Comparison of ENCODE assay signal across 8 mouse cellular contexts in genomic region chr5:142549441-142549840, GRCm38 (mm10). TPM values are rescaled to one million over a fixed set of nuclear protein-coding genes. Genes with fewer than 3 reads are reported as not detected.
A peak's percentile ranks its signal among the peaks of the same experiment; 100 is the strongest.
DNase-seq lines count a peak whose midpoint lies in the region; ATAC-seq and TF ChIP-seq lines count a peak whose summit lies in the region.
"Had no signal": no experiment of that assay in that cellular context is flagged by ENCODE, and none has a peak within 500 bp of the region (broad histone marks: within the 10 kb centered on the region; RNA-seq: fewer than 3 reads in every experiment).

No protein-coding gene starts in this region.

- peaks cover 4% of the 10 kb centered on the region; the same call in 1 of the 2 replicates for H3K27me3 ChIP-seq in kidney, embryonic 16.5 days (ENCODE audit: insufficient read depth, low read length)
- H3K27me3 ChIP-seq in forebrain, embryonic 14.5 days (replicated peaks; ENCODE audit: control insufficient read depth, insufficient read depth, low read length), result 0 out of 2 replicates have a peak, but pooled peaks cover 4% of the 10 kb centered on the region
- H3K27me3 ChIP-seq in lung, embryonic 14.5 days (ENCODE audit: insufficient read depth, low read length), result 0 out of 2 replicates have a peak, but pooled peaks cover 7% of the 10 kb centered on the region
- no peaks in the 10 kb centered on the region for H3K27me3 ChIP-seq in neural tube, embryonic 14.5 days (ENCODE audit: control insufficient read depth, insufficient read depth, low read length)
- H3K27me3 ChIP-seq: Patski had no signal

- H3K9ac ChIP-seq in kidney, embryonic 16.5 days (replicated peaks; ENCODE audit: low read length), result 0 out of 2 replicates have a peak overlapping the region, but pooled peaks have one; percentile 6
- no peak overlapping the region for H3K9ac ChIP-seq in forebrain, embryonic 14.5 days (ENCODE audit: low read length)
- H3K9ac ChIP-seq in lung, embryonic 14.5 days, result no peak overlapping the region
- no peak overlapping the region; the same call in 1 of the 2 replicates for H3K9ac ChIP-seq in neural tube, embryonic 14.5 days (replicated peaks; ENCODE audit: low read depth, low read length)

- H3K9me3 ChIP-seq in kidney, embryonic 16.5 days (ENCODE audit: low read length), result no peaks in the 10 kb centered on the region
- H3K9me3 ChIP-seq in forebrain, embryonic 14.5 days (replicated peaks; ENCODE audit: control insufficient read depth, low read length), result no peaks in the 10 kb centered on the region
- no peaks in the 10 kb centered on the region for H3K9me3 ChIP-seq in lung, embryonic 14.5 days (ENCODE audit: low read depth, low read length)
- no peaks in the 10 kb centered on the region for H3K9me3 ChIP-seq in neural tube, embryonic 14.5 days (ENCODE audit: control insufficient read depth, low read length)

- no peak for ATAC-seq in kidney, embryonic 16.5 days (ENCODE audit: low FRiP score, low TSS enrichment)
- ATAC-seq in forebrain, embryonic 14.5 days, result no peak
- ATAC-seq in lung, embryonic 14.5 days (ENCODE audit: insufficient read depth), result no peak
- ATAC-seq in neural tube, embryonic 14.5 days (ENCODE audit: low read depth), result no peak
- ATAC-seq: Patski had no signal

- DNase-seq in kidney, postnatal 4 days, result no peak
- no peak for DNase-seq in forebrain, embryonic 14.5 days (ENCODE audit: low spot score)
- no peak for DNase-seq in lung, embryonic 14.5 days
- DNase-seq in spleen, postnatal 36 days (ENCODE audit: low spot score in 2 of 2), result no peak
- DNase-seq in gastrocnemius, postnatal 4 days (ENCODE audit: low spot score in 2 of 2), result no peak

- peaks cover 22% of the 10 kb centered on the region for H3K4me1 ChIP-seq in kidney, embryonic 16.5 days (ENCODE audit: insufficient read depth, low read length)
- 0 out of 2 replicates have a peak, but pooled peaks cover 3% of the 10 kb centered on the region for H3K4me1 ChIP-seq in forebrain, embryonic 14.5 days (ENCODE audit: control insufficient read depth, insufficient read depth, low read length)
- H3K4me1 ChIP-seq in lung, embryonic 14.5 days (ENCODE audit: insufficient read depth), result 0 out of 2 replicates have a peak, but pooled peaks cover 3% of the 10 kb centered on the region
- H3K4me1 ChIP-seq in neural tube, embryonic 14.5 days (ENCODE audit: control insufficient read depth, insufficient read depth, low read length), result peaks cover 15% of the 10 kb centered on the region

- peak overlapping the region; percentile 99; the same call in 1 of the 2 replicates for H3K4me2 ChIP-seq in kidney, embryonic 16.5 days (replicated peaks; ENCODE audit: low read depth, low read length)
- peak overlapping the region; percentile 94 for H3K4me2 ChIP-seq in forebrain, embryonic 14.5 days (ENCODE audit: low read length)
- H3K4me2 ChIP-seq in lung, embryonic 14.5 days, result peak overlapping the region; percentile 100; the same call in 1 of the 2 replicates
- peak overlapping the region; percentile 92 for H3K4me2 ChIP-seq in neural tube, embryonic 14.5 days (ENCODE audit: low read depth, low read length)

- TF ChIP-seq CTCF in lung, embryonic 14.5 days (IDR thresholded peaks at IDR 0.05; ENCODE audit: low read depth), result no peak

- H3K27ac ChIP-seq in kidney, embryonic 16.5 days (ENCODE audit: low read length), result 0 out of 2 replicates have a peak overlapping the region, but pooled peaks have one; percentile 17
- no peak overlapping the region for H3K27ac ChIP-seq in forebrain, embryonic 14.5 days (ENCODE audit: low read depth, low read length)
- H3K27ac ChIP-seq in lung, embryonic 14.5 days (ENCODE audit: low read depth), result no peak overlapping the region
- no peak overlapping the region for H3K27ac ChIP-seq in neural tube, embryonic 14.5 days (ENCODE audit: low read depth, low read length)

- WGBS in kidney, embryonic 16.5 days, result 32% methylated on average over 9 of the region's 9 CpGs
- WGBS in forebrain, embryonic 14.5 days, result 62% methylated on average over 9 of the region's 9 CpGs
- WGBS in lung, embryonic 14.5 days, result 40% methylated on average over 9 of the region's 9 CpGs
- WGBS in neural tube, embryonic 14.5 days, result 34% methylated on average over 9 of the region's 9 CpGs

- no peak overlapping the region; the same call in 1 of the 2 replicates for H3K4me3 ChIP-seq in kidney, embryonic 16.5 days (ENCODE audit: low read length)
- no peak overlapping the region for H3K4me3 ChIP-seq in forebrain, embryonic 14.5 days (ENCODE audit: low read depth, low read length)
- H3K4me3 ChIP-seq in lung, embryonic 14.5 days (ENCODE audit: low read depth, low read length), result no peak overlapping the region
- H3K4me3 ChIP-seq in neural tube, embryonic 14.5 days (ENCODE audit: low read depth, low read length), result no peak overlapping the region

- H3K36me3 ChIP-seq in kidney, embryonic 16.5 days (ENCODE audit: insufficient read depth, low read length), result no peaks in the 10 kb centered on the region
- no peaks in the 10 kb centered on the region for H3K36me3 ChIP-seq in forebrain, embryonic 14.5 days (ENCODE audit: control insufficient read depth, insufficient read depth, low read length)
- H3K36me3 ChIP-seq in lung, embryonic 14.5 days (ENCODE audit: insufficient read depth), result no peaks in the 10 kb centered on the region
- H3K36me3 ChIP-seq in neural tube, embryonic 14.5 days (ENCODE audit: control insufficient read depth, insufficient read depth, low read length), result no peaks in the 10 kb centered on the region

RNA-seq across cellular contexts. Expression of gene Radil, which starts 1.5 kb away (rescaled TPM):
- polyA plus RNA-seq in kidney, embryonic 16.5 days (2015; fragmentation: Nextera tagmentation; extraction: Ambion mirVana), result 2.6 and 4.2 TPM in 2 replicates
- polyA plus RNA-seq in forebrain, embryonic 14.5 days (2014; fragmentation: Nextera tagmentation; extraction: Ambion mirVana), result 5.9 and 10.0 TPM in 2 replicates
- polyA plus RNA-seq in lung, embryonic 14.5 days (2014; fragmentation: Nextera tagmentation; extraction: Ambion mirVana), result 1.5 and 2.6 TPM in 2 replicates
- polyA plus RNA-seq in neural tube, embryonic 14.5 days (2014; fragmentation: Nextera tagmentation; extraction: Ambion mirVana), result 14.2 and 20.1 TPM in 2 replicates
- 1 to 10 TPM; 7.2 to 7.9 TPM for total RNA-seq in gastrocnemius, postnatal 4 days (2021)

RNA-seq across cellular contexts. Expression of gene Papolb, which starts 19.6 kb away (rescaled TPM):
- 0.05 and 0.12 TPM in 2 replicates for polyA plus RNA-seq in kidney, embryonic 16.5 days (2015; fragmentation: Nextera tagmentation; extraction: Ambion mirVana)
- polyA plus RNA-seq in forebrain, embryonic 14.5 days (2014; fragmentation: Nextera tagmentation; extraction: Ambion mirVana), result 0.15 and 0.27 TPM in 2 replicates
- 0.16 and 0.39 TPM in 2 replicates for polyA plus RNA-seq in lung, embryonic 14.5 days (2014; fragmentation: Nextera tagmentation; extraction: Ambion mirVana)
- 0.24 and 0.66 TPM in 2 replicates for polyA plus RNA-seq in neural tube, embryonic 14.5 days (2014; fragmentation: Nextera tagmentation; extraction: Ambion mirVana)
- total RNA-seq in gastrocnemius, postnatal 4 days (2021), result under 1 TPM; 0.23 to 0.66 TPM

RNA-seq across cellular contexts. Expression of gene Mmd2, which starts 59.2 kb away (rescaled TPM):
- polyA plus RNA-seq in kidney, embryonic 16.5 days (2015; fragmentation: Nextera tagmentation; extraction: Ambion mirVana), result 0.63 and 0.64 TPM in 2 replicates
- polyA plus RNA-seq in forebrain, embryonic 14.5 days (2014; fragmentation: Nextera tagmentation; extraction: Ambion mirVana), result 71.9 and 75.1 TPM in 2 replicates
- 0.11 TPM in 1 of 2 replicates, not detected in the other for polyA plus RNA-seq in lung, embryonic 14.5 days (2014; fragmentation: Nextera tagmentation; extraction: Ambion mirVana)
- polyA plus RNA-seq in neural tube, embryonic 14.5 days (2014; fragmentation: Nextera tagmentation; extraction: Ambion mirVana), result 59.7 and 59.9 TPM in 2 replicates
- under 1 TPM; 0.27 to 0.39 TPM for total RNA-seq in gastrocnemius, postnatal 4 days (2021)
- polyA plus RNA-seq: Patski had no signal

Comparison
In these comparisons a context has a peak if more than half of its experiments do, and no peak if none do; other contexts are left out.
1. RNA of gene Mmd2, which starts 59.2 kb away (polyA plus RNA-seq): 71.9 to 75.1 TPM in forebrain, embryonic 14.5 days and 59.7 to 59.9 TPM in neural tube, embryonic 14.5 days; 0.63 to 0.64 TPM in kidney, embryonic 16.5 days and 0.11 TPM in lung, embryonic 14.5 days; every median in the first group is over 10 times any median in the second.
2. Peak in every context shown above with its lines, with median percentiles within 50 percentile points of each other: H3K4me2 ChIP-seq.